Mouse (Mus musculus): ENCODE measurements around the gene Nim1k.
"Not testable (repeated sequence)": the region's sequence is repeated elsewhere in the genome, so short reads cannot be mapped to it uniquely, and the experiment has no call there.

Nim1k gene

DNA sequence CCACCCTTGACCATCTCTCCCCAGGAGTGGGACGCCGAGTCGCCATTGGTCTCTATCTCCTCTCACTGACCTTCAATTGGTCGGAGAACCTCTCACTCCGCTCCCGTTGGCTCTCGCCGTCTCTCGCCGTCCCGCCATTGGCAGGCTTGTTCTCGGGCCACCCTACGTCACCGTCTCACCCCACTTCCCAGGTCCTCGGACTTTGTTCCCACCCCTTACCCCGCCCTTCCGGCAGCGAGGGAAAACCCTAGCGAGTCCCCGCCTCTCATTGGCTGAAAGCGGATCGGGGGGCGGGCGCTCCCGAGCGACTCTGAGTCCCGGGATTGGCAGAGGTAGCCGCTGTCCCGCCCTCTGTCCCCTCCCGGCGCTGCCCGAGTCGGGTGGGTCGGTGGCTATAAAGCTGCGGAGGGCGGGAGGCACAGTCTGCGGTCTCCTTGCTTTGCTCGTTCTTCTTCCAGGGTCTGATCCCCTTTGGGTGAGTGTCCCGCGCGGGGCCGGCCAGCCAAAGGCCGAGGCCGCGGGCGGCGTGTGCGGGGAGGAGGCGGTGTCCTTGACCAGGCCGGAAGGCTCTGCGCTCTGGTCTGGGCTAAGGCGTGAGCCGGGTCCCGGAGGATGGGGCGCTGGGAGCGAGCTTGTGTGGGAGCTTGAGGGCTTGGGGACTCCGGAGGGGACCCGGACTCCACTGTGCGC, 65.5 kb downstream of the Nim1k start, which contains the start of gene Hmgcs1:
Gene Hmgcs1 (plus strand): TSS at position 341 of the 690 bp plus-strand sequence.
- DNase-seq (ENCODE audit: low read depth in 2 of 2, low spot score in 2 of 2): peak; percentile 92 to 95

GRCm38 (mm10) chr13:119689709-119690038, 66.0 kb downstream of the Nim1k start:
- no peak for DNase-seq (ENCODE audit: low read depth in 2 of 2, low spot score in 2 of 2)

GRCm38 (mm10) chr13:119684416-119685177, 71.1 kb downstream of the Nim1k start:
- DNase-seq (ENCODE audit: low read depth in 2 of 2, low spot score in 2 of 2): no peak

- peak in 1 of 2 experiments; percentile 14 for DNase-seq (ENCODE audit: low read depth in 2 of 2, low spot score in 2 of 2)
Observed at GRCm38 (mm10) chr13:119681161-119681560, 74.5 kb downstream of the Nim1k start.

GRCm38 (mm10) chr13:119679721-119680120, 76.0 kb downstream of the Nim1k start:
- DNase-seq (ENCODE audit: low read depth in 2 of 2, low spot score in 2 of 2): no peak

GRCm38 (mm10) chr13:119678794-119679193, 76.9 kb downstream of the Nim1k start:
- no peak for DNase-seq (ENCODE audit: low read depth in 2 of 2, low spot score in 2 of 2)

GRCm38 (mm10) chr13:119661420-119661819, 94.3 kb downstream of the Nim1k start:
- not testable (repeated sequence) for DNase-seq (ENCODE audit: low read depth in 2 of 2, low spot score in 2 of 2)
